Mouse (Mus musculus): ENCODE measurements around the gene Arid1b. TPM values are rescaled to one million over a fixed set of nuclear protein-coding genes. Genes with fewer than 3 reads are reported as not detected.

The Arid1b gene
- polyA plus RNA-seq (2015; fragmentation: Nextera tagmentation; extraction: Ambion mirVana), result 11.2 and 11.4 TPM in 2 replicates

DNA sequence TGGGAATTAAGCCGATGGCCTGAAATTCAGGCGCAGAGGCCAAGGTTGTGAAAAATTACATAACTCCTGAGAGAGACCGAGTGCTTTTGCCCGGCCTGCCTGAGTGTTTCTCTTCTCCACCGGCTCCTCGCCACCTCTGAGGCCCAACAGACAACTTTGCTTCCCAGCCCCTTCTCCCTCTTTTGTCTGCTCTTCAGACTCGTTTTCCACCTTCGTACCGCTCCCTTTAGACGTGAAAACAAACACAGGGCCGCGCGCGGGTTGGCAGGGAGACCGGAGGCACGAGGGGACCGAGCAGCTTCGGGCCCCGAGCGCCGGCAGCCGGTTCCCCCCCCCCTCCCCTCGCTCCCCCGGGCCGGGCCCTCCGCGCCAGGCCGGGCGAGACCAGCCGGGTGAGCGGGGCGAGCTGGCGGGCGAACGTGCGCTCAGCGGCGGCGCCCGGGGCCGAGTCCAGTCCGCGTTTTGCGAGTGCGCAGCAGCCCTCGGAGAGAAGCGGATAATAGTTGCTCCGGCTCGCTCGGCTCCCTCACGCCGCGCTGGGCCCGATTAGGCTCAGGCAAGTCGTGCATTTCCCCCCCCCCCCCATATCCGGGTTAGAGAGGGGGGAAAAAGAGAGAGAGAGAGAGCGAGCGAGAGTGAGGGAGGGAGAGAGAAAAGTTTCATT is at the start of gene Arid1b:
TSS of gene Arid1b (plus strand) at position 493 of the 664 bp plus-strand sequence.
- peak; percentile 76 for ATAC-seq (ENCODE audit: insufficient read depth, low FRiP score, low read depth)
- Histone ChIP-seq H3K9me3 (no peaks in the 10 kb centered on the region), H3K36me3 (no peaks in the 10 kb centered on the region), H3K27ac (peak within 1 kb of the TSS; percentile 100), H3K4me2 (peak within 1 kb of the TSS; percentile 68), H3K27me3 (replicated peaks) (no peaks in the 10 kb centered on the region), H3K4me3 (replicated peaks) (peak within 1 kb of the TSS; percentile 90), H3K9ac (peak within 1 kb of the TSS; percentile 96), H3K4me1 (no peaks in the 10 kb centered on the region)
- under 1% methylated on average over 55 of the region's 58 CpGs for WGBS

DNA sequence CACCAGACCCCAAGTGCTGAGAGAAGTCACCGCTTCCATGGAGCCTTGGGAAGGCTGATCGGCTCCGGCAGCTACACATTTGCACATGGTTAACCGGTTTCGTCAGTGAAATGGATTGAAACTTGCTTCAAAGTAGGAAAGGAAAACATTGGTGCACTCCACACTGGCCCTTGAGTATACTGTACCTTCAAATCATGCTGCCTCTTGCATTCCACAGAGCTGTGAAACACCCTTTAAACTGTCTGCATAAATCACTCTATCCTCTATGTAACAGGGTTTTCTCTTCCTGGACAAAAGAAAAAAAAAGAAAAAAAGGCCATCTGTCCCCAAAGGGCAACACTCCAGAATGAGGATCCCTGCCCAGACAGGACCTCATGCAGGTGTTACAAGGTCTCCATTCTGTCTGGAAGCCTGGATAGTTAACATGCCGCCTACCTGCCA is 48.8 kb upstream of the Arid1b start:
- 65% methylated on average over 6 of the region's 6 CpGs for WGBS
- Histone ChIP-seq H3K4me3 (replicated peaks) (no peak overlapping the region), H3K36me3 (no peaks in the 10 kb centered on the region), H3K9me3 (no peaks in the 10 kb centered on the region), H3K27ac (peak overlapping the region; percentile 74), H3K4me2 (no peak overlapping the region), H3K27me3 (replicated peaks) (no peaks in the 10 kb centered on the region), H3K9ac (no peak overlapping the region; the same call in 1 of the 2 replicates), H3K4me1 (peaks cover 26% of the 10 kb centered on the region)
- ATAC-seq (ENCODE audit: insufficient read depth, low FRiP score, low read depth), result no peak

DNA sequence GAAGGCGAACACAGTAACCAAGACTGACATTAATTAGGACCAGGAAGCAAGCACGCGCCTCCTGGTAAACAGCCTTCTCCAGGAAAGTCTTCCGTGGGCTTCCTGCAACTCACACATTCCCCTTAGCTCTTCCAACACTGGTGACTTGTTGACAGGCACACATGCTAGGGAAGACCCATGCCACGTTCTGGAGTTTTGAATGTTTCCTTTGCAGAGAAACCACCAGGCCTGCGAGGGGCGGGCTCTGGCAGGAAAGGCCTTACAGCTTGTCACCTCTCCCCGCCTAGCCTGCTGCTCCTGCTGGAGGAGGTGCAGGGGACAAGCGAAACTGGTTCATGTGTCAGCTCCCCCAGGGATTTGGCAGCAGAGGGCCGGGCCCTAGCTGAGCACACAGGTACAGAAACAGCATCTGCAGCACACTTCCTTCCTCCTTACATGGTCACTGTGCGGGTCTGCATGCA is 48.2 kb upstream of the Arid1b start:
- no peak overlapping the region; the same call in 1 of the 2 replicates for H3K9ac ChIP-seq
- H3K4me1 ChIP-seq, result peaks cover 26% of the 10 kb centered on the region
- WGBS, result 25% methylated on average over 11 of the region's 11 CpGs
- H3K36me3 ChIP-seq, result no peaks in the 10 kb centered on the region
- H3K4me3 ChIP-seq (replicated peaks), result 0 out of 2 replicates have a peak overlapping the region, but pooled peaks have one; percentile 1
- H3K9me3 ChIP-seq, result no peaks in the 10 kb centered on the region
- peak overlapping the region; percentile 44 for H3K4me2 ChIP-seq
- ATAC-seq (ENCODE audit: insufficient read depth, low FRiP score, low read depth), result peak; percentile 80
- peak overlapping the region; percentile 74 for H3K27ac ChIP-seq
- no peaks in the 10 kb centered on the region for H3K27me3 ChIP-seq (replicated peaks)

DNA sequence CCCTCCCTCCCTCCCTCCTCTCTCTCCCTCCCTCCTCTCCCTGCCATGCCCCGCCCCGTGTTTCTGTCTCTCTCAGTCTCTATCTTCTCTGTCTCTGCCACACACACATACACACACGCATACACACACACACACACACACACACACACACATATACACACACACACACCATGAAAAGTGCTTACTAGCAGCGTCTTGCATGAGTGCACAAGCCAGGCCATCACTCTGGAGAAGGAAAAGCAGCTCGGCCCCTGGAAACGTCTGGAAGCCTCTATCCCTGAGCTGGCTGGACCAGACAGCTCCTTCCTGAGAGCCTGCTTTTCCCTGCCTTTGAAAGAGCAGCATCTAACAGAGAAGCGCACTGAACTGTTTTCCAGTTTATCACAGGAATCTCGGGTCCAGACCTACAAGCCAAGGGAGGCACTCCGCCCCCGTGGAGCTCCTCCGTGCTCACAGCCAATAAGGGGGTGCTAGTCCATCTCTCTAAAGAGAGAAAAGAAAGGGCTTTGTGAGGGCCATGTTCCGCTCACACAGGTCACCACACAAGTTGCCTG is 47.6 kb upstream of the Arid1b start:
- Histone ChIP-seq H3K9me3 (no peaks in the 10 kb centered on the region), H3K4me2 (peak overlapping the region; percentile 44), H3K9ac (no peak overlapping the region), H3K4me1 (peaks cover 26% of the 10 kb centered on the region), H3K36me3 (no peaks in the 10 kb centered on the region), H3K27ac (peak overlapping the region; percentile 74), H3K27me3 (replicated peaks) (no peaks in the 10 kb centered on the region), H3K4me3 (replicated peaks) (0 out of 2 replicates have a peak overlapping the region, but pooled peaks have one; percentile 9)
- peak; percentile 38 for ATAC-seq (ENCODE audit: insufficient read depth, low FRiP score, low read depth)
- WGBS, result 24% methylated on average over 12 of the region's 12 CpGs

DNA sequence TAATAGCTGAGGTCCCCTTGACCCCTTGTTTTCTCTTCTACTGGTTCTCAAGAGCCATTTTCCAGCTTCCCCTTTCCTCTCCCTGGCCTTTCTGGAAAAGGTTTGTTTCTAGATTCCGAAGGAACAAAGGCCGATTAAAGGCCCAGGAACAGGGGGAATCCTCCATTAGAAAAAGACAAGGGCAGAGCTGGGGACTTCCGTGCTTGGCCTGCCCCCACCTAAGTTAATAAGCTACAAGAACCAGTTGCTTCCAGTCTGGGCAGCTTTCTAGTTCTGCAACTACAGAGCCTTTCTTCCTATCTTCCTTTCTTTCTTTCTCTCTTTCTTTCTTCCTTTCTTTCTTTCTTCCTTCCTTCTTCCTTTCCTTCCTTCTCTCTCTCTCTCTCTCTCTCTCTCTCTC is 47.1 kb upstream of the Arid1b start:
- 48% methylated on average over 3 of the region's 3 CpGs for WGBS
- Histone ChIP-seq H3K27me3 (replicated peaks) (no peaks in the 10 kb centered on the region), H3K9me3 (no peaks in the 10 kb centered on the region), H3K36me3 (no peaks in the 10 kb centered on the region), H3K9ac (no peak overlapping the region), H3K27ac (peak overlapping the region; percentile 74), H3K4me3 (replicated peaks) (no peak overlapping the region), H3K4me2 (peak overlapping the region; percentile 44; the same call in 1 of the 2 replicates), H3K4me1 (peaks cover 26% of the 10 kb centered on the region)
- no peak for ATAC-seq (ENCODE audit: insufficient read depth, low FRiP score, low read depth)

DNA sequence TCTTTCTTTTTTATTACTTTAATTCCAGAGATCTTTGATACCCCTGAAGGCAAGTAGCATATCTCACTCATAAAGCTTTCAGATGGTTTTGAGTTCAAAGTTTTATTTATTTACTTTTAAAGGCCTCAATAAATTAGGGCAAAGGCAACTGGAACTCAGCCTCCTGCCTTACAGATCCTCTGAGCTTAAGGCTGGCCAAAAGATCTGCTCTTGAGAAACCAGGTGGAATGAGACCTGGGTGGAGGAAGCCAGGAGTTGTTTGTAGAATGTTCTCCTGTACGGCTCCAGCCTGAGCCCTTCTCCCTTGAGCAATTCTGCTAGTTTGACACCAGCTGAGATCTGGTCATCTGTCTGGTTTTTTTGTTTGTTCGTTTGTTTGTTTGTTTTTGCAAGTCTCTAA is 46.7 kb upstream of the Arid1b start:
- H3K4me2 ChIP-seq, result no peak overlapping the region
- H3K4me3 ChIP-seq (replicated peaks), result no peak overlapping the region
- WGBS, result 43% methylated on average over 2 of the region's 2 CpGs
- H3K9ac ChIP-seq, result no peak overlapping the region
- no peaks in the 10 kb centered on the region for H3K36me3 ChIP-seq
- peaks cover 26% of the 10 kb centered on the region for H3K4me1 ChIP-seq
- ATAC-seq (ENCODE audit: insufficient read depth, low FRiP score, low read depth), result no peak
- no peaks in the 10 kb centered on the region for H3K9me3 ChIP-seq
- no peaks in the 10 kb centered on the region for H3K27me3 ChIP-seq (replicated peaks)
- H3K27ac ChIP-seq, result peak overlapping the region; percentile 54; the same call in 1 of the 2 replicates

DNA sequence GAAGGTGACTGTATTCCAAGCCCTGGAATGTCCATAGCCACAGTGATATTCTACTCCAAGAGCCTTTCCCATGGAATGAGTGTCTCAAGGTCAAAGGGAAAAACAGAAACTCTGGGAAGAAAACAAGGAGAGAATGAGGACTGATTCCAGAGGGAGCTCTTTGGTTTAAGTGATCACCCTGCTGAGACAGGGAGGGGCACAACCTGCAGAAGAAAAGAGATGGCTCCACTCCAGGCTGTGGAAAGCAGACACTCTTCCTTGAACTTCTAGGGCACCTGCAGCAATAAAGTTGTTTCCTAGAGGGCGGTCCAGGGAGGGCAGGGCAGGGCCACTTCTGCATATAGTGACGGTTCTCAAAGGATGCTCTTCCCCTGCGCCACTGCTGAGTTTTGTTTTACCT is 45.6 kb upstream of the Arid1b start:
- no peaks in the 10 kb centered on the region for H3K36me3 ChIP-seq
- H3K9me3 ChIP-seq, result no peaks in the 10 kb centered on the region
- peaks cover 26% of the 10 kb centered on the region for H3K4me1 ChIP-seq
- no peak overlapping the region for H3K4me3 ChIP-seq (replicated peaks)
- H3K9ac ChIP-seq, result no peak overlapping the region
- no peaks in the 10 kb centered on the region for H3K27me3 ChIP-seq (replicated peaks)
- no peak overlapping the region for H3K27ac ChIP-seq
- H3K4me2 ChIP-seq, result no peak overlapping the region
- no peak for ATAC-seq (ENCODE audit: insufficient read depth, low FRiP score, low read depth)
- 62% methylated on average over 3 of the region's 3 CpGs for whole genome bisulfite sequencing

DNA sequence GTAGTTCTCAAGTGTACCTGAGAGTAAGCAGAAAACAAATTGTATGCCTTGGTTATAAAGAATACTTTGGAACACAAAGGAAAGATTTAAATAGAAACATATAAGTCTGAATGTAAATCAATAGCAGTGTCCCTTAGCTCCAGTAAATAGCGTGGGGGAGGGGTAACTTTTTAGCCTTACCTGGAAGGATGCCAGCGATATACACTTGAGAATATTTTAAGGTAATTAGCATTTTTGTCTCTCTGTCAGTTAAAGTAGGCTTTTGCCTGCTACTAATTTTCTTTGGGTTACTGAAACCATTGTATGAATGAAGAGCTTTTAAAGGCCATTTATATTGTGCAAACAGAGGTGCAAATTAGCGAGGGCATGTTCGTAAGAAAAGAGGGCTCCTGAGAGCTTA is 39.7 kb upstream of the Arid1b start:
- no peak overlapping the region for H3K27ac ChIP-seq
- 66% methylated on average over 4 of the region's 4 CpGs for WGBS
- no peak overlapping the region for H3K4me3 ChIP-seq (replicated peaks)
- no peaks in the 10 kb centered on the region for H3K4me1 ChIP-seq
- no peak overlapping the region for H3K4me2 ChIP-seq
- H3K9ac ChIP-seq, result no peak overlapping the region
- no peaks in the 10 kb centered on the region for H3K36me3 ChIP-seq
- no peak for ATAC-seq (ENCODE audit: insufficient read depth, low FRiP score, low read depth)
- H3K27me3 ChIP-seq (replicated peaks), result no peaks in the 10 kb centered on the region
- H3K9me3 ChIP-seq, result no peaks in the 10 kb centered on the region

DNA sequence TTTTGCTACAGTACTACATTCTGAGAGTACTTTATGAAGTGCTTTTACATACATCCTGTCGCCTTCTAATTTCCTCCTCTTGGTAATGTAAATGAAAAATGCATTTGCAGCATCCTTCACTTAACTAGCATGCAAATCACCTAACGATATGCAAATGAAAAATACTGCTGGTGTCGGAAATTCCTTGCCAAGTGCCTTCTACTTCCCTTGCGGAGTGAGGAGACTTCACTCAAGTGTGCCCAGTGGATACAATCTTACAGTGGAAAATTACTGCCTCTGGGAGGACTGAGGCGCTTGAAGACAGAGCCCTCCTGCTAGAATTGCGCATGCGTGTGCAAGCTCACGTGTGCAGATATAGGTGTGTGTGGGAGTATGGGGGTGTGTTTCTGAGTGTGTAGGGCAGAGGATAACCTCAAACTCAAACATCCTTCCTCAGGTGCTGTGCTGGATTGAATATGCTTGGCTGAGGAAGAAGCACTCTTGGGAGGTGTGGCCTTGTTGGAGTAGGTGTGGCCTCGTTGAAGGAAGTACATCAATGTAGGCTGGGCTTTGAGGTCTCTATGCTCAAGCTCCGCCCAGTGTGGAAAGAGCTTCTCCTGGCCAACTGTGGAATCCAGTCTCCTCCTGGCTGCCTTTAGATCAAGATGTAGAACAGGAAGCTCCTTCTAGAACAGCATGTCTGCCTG is 29.8 kb upstream of the Arid1b start:
- H3K36me3 ChIP-seq, result no peaks in the 10 kb centered on the region
- no peak overlapping the region for H3K4me3 ChIP-seq (replicated peaks)
- no peaks in the 10 kb centered on the region for H3K27me3 ChIP-seq (replicated peaks)
- ATAC-seq (ENCODE audit: insufficient read depth, low FRiP score, low read depth), result no peak
- H3K4me1 ChIP-seq, result no peaks in the 10 kb centered on the region
- no peak overlapping the region for H3K27ac ChIP-seq
- H3K9ac ChIP-seq, result no peak overlapping the region
- H3K9me3 ChIP-seq, result no peaks in the 10 kb centered on the region
- H3K4me2 ChIP-seq, result no peak overlapping the region
- WGBS, result 84% methylated on average over 10 of the region's 10 CpGs

DNA sequence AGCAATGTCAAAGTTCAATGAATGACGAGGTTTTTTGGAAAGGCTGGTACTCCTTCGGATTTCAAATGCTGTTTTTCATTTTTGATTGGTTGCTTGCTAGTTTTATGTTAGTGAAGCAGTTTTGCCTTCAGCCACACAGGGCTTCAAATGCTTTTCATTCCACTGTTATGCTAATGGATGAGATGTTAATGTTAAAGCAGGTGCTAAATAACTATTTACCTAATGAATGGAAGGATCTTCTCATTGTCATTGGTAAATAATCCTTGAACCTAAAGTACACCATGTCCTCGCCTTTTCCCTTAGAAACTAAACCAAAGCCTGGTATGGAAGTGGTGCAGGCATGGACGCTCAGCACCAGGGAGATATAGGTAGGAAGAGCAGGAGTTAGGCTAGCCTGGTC is 26.9 kb upstream of the Arid1b start:
- H3K27ac ChIP-seq, result no peak overlapping the region
- H3K27me3 ChIP-seq (replicated peaks), result no peaks in the 10 kb centered on the region
- H3K4me1 ChIP-seq, result no peaks in the 10 kb centered on the region
- H3K9me3 ChIP-seq, result no peaks in the 10 kb centered on the region
- no peaks in the 10 kb centered on the region for H3K36me3 ChIP-seq
- ATAC-seq (ENCODE audit: insufficient read depth, low FRiP score, low read depth), result no peak
- 57% methylated on average over 4 of the region's 4 CpGs for WGBS
- no peak overlapping the region for H3K4me3 ChIP-seq (replicated peaks)
- no peak overlapping the region for H3K9ac ChIP-seq
- no peak overlapping the region for H3K4me2 ChIP-seq

DNA sequence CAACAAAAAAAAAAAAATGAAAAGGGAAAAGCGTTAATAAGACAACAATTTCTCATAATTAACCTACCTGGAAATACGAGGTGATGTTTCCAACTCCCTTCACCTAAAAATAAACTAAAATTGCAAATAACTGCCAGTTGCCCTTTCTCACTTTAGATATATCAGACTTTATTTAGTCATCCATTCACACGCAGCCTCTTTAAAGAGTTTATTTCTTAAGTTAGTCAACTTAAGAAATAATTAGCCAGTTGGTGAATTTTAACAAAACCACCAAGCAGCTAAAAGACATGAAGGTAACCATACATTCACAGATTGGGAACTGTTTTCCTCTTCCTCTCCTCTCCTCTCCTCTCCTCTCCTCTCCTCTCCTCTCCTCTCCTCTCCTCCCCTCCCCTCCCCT is 26.1 kb upstream of the Arid1b start:
- WGBS, result 89% methylated on average over 3 of the region's 3 CpGs
- H3K4me3 ChIP-seq (replicated peaks), result no peak overlapping the region
- no peak overlapping the region for H3K4me2 ChIP-seq
- H3K36me3 ChIP-seq, result no peaks in the 10 kb centered on the region
- H3K4me1 ChIP-seq, result no peaks in the 10 kb centered on the region
- no peak overlapping the region for H3K9ac ChIP-seq
- H3K27me3 ChIP-seq (replicated peaks), result no peaks in the 10 kb centered on the region
- no peaks in the 10 kb centered on the region for H3K9me3 ChIP-seq
- no peak overlapping the region for H3K27ac ChIP-seq
- no peak for ATAC-seq (ENCODE audit: insufficient read depth, low FRiP score, low read depth)

DNA sequence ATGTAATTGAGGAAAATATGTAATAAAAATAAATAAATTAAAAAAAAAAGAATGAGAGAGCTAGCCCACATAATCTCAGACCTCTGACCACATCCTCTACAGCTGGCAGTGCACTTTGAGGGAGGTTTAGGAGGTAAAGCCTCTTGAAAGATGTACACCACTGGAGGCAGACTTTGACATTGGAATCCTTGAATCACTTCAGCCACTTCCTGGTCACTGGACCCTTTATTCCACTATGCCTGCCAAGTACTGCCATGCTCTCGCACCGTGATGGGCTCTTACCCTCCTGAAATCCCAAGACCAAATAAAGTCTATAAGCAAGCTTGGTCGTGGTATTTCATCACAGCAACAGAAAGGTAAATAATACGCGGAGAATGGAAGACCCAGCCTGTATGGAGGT is 25.3 kb upstream of the Arid1b start:
- Histone ChIP-seq H3K4me3 (replicated peaks) (no peak overlapping the region), H3K4me2 (no peak overlapping the region), H3K4me1 (no peaks in the 10 kb centered on the region), H3K27me3 (replicated peaks) (no peaks in the 10 kb centered on the region), H3K36me3 (no peaks in the 10 kb centered on the region), H3K9ac (no peak overlapping the region), H3K9me3 (no peaks in the 10 kb centered on the region), H3K27ac (no peak overlapping the region)
- no peak for ATAC-seq (ENCODE audit: insufficient read depth, low FRiP score, low read depth)
- WGBS, result 88% methylated on average over 5 of the region's 5 CpGs

Data from stomach, embryonic 15.5 days (tissue).